Mouse (Mus musculus): ENCODE results near the gene Afap1l2.

Afap1l2 gene

GRCm38 (mm10) chr19:56935777-56936176, 72.3 kb downstream of the Afap1l2 start:
- DNase-seq, result peak in 1 of 2 experiments; percentile 65

GRCm38 (mm10) chr19:56935111-56935510, 72.9 kb downstream of the Afap1l2 start:
- DNase-seq, result no peak

DNA sequence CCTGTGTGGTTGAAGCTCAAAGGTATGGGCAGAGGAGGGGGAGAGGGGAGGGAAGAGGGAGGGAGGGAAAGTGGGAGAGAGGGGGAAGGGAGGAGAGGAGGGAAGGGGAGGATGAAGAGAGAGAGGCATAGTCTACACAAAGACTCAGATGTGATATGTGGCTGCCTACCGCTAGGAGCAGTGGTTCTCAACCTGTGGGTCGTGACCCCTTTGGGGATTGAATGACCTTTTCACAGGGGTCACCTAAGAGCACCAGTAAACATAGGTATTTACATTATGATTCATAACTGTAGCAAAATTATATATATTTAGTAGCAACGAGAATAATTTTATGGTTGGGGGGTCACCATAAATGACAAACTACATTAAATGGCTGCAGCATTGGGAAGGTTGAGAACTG, 74.2 kb downstream of the Afap1l2 start:
- DNase-seq, result no peak

DNA sequence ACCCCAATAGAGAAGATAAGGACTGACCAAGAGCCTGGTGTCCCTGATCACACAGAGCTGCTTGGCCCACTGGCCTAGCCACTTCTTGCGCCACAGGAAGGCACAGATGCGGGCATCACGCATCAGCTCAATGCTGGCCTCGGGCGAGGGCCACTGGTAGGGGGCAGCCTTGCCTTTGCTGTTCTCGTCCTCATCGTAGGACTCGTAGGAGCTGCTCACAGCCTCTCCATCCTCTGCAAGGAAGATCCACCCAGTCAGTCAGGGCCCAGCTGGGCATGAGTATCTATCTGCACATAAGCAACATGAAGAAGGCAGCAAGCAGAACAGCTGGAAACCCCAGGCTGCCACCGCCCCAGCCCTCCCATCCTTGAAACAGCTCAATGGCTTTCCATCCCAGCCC, 78.0 kb downstream of the Afap1l2 start:
- peak in 1 of 2 experiments; percentile 40 for DNase-seq

- DNase-seq, result peak in 1 of 2 experiments; percentile 44
Observed at GRCm38 (mm10) chr19:56929392-56929791, 78.6 kb downstream of the Afap1l2 start.

GRCm38 (mm10) chr19:56921744-56922143, 86.3 kb downstream of the Afap1l2 start:
- DNase-seq, result peak in 1 of 2 experiments; percentile 38

- DNase-seq, result no peak
Observed at GRCm38 (mm10) chr19:56920232-56920631, 87.8 kb downstream of the Afap1l2 start.

GRCm38 (mm10) chr19:56919628-56920027, 88.4 kb downstream of the Afap1l2 start:
- peak; percentile 94 to 95 for DNase-seq

GRCm38 (mm10) chr19:56915084-56915483, 92.9 kb downstream of the Afap1l2 start:
- DNase-seq, result peak; percentile 69 to 86

DNA sequence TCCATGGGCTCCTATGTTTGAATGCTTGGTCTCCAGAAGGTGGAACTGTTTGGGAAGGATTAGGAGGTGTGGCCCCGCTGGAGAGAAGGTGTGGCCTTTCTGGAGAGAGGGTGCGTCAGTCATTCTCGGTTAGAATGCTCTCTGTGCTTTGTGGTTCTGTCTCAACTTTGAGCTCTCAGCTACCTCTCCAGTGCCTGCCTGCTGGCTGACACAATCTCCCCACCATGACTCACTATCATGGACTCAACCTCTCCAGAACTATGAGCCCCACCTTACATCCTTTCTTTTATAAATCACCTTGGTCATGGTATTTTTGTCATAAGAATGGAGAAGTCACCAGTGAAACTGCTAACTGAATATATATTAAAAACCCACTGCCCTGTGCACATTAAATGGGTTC, 93.4 kb downstream of the Afap1l2 start:
- DNase-seq, result no peak

DNA sequence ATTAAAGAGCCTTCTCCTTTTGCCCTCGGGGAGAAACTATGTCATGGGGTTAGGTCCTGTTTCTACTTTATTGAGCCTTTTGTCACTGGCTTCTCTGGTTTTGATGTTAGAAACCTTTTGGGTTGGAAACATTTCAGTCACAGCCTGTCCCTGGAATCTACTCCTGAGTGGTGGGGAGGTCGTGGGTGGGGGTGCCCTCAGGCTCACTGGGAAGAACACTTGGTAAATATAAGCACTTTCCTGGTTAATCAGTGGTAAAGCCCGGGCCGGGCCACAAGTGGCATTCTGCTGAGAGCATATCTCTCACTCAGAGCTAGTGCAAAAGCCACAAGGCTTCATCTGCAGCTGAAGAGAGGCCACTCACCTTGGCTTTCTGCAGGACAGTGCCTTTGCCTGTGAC, 94.3 kb downstream of the Afap1l2 start:
- DNase-seq, result peak; percentile 69 to 81

GRCm38 (mm10) chr19:56910561-56910960, 97.5 kb downstream of the Afap1l2 start:
- no peak for DNase-seq

DNA sequence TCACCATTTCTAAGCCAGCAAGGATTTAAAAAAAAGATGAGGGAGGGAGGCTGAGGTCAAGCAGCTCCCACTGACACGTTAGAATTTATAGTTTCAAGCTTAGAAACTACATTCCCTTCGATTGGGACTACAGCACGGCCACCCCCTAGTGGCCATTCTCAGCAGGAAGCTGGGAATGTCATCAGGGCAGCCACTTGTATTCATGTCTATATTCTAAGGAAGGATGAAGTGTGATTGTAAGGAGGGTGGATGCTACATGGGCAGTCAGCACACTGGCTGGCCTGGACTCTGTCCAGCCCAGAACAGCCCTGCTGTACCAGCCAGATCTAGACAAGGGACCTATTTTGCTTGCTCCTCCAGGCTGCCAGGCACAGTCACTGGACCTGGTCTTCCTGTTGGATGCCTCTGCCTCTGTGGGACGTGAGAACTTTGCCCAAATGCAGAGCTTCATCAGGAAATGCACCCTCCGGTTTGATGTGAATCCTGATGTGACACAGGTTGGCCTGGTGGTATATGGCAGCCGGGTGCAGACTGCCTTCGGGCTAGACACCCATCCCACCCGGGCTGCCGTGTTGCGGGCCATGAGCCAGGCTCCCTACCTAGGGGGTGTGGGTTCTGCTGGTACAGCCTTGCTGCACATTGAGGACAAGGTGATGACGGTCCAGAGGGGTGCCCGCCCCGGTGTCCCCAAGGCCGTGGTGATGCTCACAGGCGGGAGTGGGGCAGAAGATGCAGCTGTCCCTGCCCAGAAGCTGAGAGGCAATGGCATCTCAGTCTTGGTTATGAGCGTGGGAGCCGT, 99.4 kb downstream of the Afap1l2 start:
- DNase-seq, result peak; percentile 48 to 77

GRCm38 (mm10) chr19:56907850-56908249, 100.2 kb downstream of the Afap1l2 start:
- DNase-seq, result no peak

- no peak for DNase-seq
Observed at GRCm38 (mm10) chr19:56905395-56905794, 102.6 kb downstream of the Afap1l2 start.

DNA sequence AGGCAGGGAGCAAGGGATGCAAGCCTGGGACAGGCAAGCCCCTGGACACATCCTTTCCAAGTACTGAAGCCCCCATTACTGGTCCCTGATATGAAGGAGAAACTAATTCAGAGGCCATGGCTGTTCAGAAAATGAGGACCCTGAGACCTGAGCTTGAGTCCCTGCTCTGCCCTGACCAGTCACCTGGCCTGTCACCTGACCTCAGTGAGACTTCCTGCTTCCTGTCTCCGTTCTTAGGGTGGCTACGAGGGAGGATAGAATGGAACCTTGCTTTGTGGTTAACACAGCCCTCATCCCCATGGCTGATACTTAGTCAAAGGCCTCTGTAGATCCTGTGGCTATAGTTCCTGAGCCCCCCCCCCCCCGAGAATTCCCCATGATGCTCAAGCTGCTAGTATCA, 103.9 kb downstream of the Afap1l2 start:
- DNase-seq, result no peak

- DNase-seq, result peak; percentile 55 to 61
Observed at GRCm38 (mm10) chr19:56897654-56898053, 110.4 kb downstream of the Afap1l2 start.

GRCm38 (mm10) chr19:56893326-56893725, 114.7 kb downstream of the Afap1l2 start:
- no peak for DNase-seq

GRCm38 (mm10) chr19:56892586-56892985, 115.4 kb downstream of the Afap1l2 start:
- DNase-seq, result no peak

GRCm38 (mm10) chr19:56891438-56891837, 116.6 kb downstream of the Afap1l2 start:
- no peak for DNase-seq

GRCm38 (mm10) chr19:56888654-56889053, 119.4 kb downstream of the Afap1l2 start:
- DNase-seq, result no peak

DNA sequence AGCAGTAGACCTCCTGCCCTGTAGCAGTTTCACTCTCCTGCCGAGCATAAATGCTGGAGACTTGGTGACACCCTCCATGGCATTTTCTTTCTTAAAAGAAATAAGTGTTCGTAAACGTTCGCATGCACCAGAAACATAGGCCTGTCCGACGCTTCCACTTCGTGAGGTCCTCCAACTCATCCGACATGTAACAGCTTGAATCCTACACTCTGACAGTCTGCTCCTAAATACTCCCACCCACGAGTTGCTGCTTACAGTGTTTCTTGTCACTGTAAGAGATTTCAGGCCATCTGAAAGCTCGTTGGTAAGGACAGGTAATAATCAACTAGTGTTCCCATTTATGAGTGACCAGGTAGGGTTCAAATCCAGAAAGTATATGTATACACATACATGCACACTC, 120.1 kb downstream of the Afap1l2 start:
- no peak for DNase-seq

DNA sequence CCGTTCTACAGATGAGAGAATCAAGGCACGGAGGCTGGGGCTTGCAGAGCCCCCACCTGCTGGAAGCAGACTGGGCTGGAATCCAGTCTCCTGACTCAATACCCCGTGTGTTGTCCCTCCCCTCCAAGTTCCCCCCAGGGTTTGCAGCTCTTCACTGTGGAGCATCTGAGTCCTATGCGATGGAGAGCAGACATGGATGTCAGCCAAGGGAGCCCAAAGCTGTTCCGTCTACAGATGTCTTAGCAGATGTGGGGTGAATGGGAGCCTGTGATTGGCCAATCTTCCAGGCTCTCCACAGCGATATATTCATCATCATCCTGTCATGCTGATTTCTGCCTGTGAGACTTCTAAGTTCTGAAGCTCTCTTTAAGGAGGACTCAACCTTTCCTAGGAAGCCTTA, 130.7 kb downstream of the Afap1l2 start:
- DNase-seq, result no peak

- DNase-seq, result peak in 1 of 2 experiments; percentile 18
Observed at GRCm38 (mm10) chr19:56874601-56875315, 133.3 kb downstream of the Afap1l2 start.
